Mouse (Mus musculus): Measurements from ENCODE around the gene Prkca.

The Prkca gene

DNA sequence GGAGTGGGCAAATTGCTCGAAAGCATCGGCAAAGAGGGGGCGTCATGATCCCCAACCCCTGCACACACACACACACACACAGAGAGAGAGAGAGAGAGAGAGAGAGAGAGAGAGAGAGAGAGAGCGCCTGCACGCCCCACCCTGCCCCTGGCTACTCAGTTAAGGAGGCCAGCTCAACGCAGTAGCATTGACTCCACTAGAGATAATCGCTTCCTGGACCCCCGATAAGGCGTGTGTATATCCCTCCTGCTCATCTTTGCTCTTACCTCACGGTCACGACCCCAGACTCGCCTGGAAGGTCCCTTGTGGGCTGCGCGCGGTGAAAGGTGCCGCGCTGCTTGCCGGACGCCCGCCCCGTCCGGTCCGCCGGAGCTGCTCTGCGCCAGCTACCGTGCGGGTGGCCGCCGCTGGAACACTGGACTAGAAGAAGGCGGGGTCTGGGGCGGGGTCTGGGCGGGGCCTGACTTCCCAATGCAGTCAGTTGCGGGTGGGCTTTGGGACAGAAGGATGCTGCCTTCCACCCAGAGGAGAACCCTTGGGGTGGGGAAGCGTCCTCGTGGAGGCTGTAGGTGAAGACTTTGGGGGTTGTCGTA lies 429.0 kb downstream of the Prkca start, which contains the start of gene Cacng5:
TSS of gene Cacng5 (minus strand) at position 422 of the 593 bp plus-strand sequence.
- peak; percentile 59 for DNase-seq

DNA sequence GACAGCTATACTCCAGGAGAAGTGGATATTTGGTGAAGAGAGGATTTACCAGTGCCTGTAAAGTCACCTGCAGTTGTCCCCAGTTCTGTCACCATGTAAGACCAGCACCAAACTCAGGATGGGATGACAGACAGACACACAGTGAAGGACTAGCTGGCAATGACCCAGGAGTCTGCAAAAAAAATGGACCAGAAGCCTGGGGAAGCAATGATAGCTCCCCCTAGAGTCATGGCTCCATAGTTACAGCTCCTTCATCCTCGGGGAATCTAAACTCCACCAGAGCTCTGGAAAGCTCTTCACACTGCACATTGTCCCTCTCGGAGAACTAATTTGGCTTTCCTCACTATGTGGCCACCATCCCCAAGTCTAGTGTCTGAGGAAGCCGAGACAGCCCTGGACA lies 430.4 kb downstream of the Prkca start:
- DNase-seq, result no peak

DNA sequence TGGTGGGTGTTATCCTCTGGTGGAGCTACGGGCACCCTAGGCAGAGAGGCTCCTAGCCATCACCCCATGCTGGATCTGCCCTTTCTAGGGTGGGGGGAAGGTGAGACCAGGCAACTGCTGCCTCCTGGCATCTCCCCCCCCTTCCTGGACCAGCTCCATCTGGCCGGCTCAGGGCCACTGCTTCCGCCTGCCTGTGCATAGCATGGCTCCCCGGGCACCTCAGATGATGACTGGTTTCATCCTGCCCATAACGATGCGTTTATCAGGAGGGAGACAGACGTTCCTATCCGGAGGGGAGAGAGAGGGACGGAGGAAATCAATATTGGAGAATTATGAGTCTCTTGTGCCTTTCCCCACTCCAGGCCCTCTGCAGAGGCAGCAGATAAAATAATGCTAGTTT lies 438.4 kb downstream of the Prkca start:
- no peak for DNase-seq

DNA sequence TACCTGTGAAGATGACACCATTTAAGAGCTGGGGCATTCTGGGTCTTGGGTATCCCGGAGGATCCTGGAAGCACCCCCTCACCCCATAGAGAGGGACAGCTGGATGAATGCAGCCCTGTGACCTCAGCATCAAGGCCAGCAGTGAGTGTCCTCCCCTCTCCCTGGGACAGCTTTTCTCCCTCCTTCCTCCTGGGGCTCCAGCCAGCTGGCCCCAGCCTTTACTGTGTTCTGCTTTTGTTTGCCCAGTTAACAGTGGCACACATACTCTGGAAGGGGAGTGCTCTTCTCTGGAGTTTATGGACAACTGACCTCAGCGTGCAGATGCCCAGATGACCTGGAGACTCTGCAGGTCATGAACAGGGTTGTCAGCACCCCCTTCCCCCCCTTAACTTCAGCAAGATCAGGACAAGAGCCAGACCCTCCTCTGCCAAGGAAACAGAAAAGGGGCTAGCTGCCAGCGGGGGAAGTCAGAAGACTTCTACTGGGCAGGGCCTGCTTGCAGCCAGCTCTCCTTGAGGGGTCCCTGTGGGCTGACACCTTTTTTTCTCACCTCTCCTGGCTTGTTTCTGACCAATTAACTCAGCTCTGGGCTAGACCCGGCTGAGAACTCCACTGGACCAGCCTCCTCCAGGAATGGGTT lies 439.6 kb downstream of the Prkca start:
- DNase-seq, result no peak

DNA sequence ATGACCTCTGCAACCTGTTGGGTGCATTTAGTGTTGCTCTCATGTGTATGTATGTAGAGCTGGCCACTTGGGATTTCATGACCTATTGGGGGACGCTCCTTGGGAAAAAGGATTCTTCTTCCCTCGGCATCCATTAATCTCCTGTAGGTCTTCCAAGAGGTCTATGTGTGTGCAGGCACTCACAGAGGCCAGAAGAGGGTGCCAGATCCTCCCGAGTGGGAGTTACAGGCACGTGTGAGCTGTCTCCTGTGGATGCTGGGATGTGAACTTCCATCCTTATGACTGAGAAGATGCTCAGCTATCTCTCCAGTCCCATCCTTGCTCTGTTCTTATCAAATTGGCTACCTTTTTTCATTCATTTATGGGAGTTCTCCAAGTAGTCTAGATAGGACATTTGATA lies 443.3 kb downstream of the Prkca start:
- DNase-seq, result no peak

DNA sequence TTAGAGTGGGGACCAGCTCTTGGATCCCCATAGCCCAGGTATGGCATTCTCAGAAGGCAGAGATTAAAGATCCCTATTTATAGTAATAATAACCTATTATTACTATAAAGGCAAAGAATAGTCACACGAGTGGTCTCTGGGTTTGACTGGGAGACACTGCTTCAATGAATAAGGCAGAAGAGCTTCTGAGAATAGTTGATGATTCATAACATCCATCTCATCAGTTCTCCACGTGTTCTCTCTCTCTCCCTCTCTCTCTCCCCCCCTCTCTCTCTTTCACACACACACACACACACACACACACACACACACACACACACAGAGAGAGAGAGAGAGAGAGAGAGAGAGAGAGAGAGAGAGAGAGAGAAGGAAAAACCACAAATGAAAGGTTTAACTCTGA lies 445.0 kb downstream of the Prkca start:
- no peak for DNase-seq

DNA sequence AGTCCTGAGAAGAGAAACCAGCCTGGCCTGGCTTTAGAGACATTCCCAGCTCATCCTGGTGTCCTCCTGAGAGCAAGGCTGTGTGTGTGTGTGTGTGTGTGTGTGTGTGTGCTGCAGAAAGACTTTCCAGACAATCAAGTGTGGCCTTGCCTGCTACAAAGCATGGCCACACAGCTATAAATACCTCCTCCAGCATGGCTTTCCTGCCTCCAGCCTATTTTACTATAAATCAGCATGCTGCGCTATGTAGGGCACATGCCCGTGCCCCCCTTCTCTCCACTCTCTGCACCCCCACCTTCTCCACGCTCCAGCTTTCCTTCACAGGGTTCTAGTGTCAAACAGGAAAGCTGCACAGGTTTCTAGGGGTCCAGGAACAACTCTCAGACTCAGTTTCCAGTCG lies 448.1 kb downstream of the Prkca start:
- DNase-seq, result no peak

DNA sequence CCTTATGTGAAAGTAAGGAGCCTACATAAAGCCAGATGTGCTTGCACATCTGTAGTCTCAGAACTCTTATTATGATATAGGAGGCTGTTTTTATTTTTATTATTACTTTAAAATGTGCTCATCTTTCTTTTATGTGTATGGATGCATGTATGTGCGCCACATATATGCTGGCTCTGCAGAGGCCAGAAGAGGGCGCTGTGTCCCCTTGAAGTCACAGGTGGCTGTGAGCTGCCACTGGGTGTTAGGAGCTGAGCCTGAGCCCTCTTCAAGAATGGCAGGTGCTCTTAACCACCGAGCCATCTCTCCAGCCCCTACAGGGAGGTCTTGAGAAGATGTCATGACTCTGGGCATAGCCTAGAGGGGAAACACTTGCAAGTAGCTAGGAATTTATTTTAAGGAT lies 452.4 kb downstream of the Prkca start:
- DNase-seq, result no peak

DNA sequence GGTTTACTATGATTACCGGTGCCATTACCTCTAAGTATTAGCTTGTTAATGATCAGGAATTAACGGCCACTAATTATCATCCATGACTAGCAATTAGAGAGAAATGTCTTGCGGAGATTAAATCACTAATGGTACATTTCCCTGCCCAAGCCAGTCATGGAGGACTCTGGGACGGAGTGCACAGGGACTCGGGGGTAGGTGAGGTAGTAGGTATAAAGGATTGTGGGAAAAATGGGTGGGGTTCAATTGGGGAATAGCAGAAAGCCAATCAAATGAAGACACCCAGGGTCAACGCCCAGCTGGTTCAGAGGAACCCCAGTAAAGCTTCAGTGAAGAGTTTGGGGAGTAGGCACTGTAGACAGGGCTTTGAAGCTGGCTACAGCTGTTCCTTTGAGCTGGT lies 456.4 kb downstream of the Prkca start:
- no peak for DNase-seq

Data from right cerebral cortex, postnatal 4 days (tissue).